Mouse (Mus musculus) layer of hippocampus, adult 11-12 months (tissue): Measurements from ENCODE around the gene Mapk10.

Source experiments
- DNase-seq: peaks from one replicate; pipeline ENCODE4 v3.0.0; 2022; ENCODE audit warnings: low spot score

Mapk10 gene

DNA sequence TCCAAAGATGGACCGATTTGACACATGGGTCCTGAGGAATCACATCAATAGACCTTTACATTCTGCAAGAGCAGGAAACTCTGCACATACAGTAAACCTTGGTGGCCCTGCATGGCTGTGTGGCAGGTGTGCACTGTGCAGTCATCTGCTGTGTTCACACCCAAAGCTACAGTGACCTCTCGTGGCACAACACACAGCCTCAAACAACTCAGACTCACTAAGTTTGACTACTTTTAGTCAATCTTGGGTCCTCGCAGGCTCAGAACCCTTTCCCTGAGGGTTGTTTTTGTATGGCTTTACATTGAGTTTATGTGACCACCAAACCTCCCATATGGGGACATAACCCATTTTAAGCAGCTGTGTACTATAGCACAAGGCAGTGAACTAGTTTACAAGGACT lies 47.1 kb downstream of the Mapk10 start:
- no peak for DNase-seq

DNA sequence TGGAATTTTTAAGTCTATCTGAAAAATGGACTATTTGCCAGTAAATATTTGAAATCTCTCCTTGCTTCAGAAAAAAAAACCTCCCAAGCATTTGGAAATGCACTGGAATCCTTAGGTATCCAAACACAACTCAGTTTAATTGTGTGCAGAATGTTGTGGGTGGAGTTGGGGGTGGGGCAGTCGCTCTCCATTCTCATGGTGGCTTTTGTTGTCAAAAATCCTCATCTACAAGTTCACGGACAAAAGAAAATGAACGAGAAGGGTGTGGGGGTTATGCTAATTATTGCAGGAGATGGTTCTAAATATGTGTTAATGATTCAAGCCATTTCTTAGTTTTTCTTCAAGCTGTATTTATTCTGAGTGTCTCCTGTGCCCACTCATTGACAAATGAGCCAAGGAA lies 49.6 kb downstream of the Mapk10 start:
- no peak for DNase-seq

DNA sequence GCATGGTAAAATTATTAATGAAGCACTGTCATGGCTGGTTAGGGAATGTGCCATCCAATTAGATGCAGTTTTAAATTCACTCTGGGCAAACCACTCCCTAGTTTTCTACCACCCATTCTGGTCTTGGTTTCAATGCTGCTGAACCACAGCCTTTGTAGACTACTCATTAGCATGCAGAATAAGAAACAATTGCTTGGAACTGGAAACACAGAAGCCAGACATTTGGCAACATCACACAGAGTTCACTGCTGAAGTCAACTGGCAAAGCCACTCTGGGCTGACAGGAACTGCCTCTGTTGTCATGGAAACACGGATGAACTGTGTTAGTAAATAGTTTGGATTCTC lies 50.0 kb downstream of the Mapk10 start:
- peak; percentile 70 for DNase-seq

DNA sequence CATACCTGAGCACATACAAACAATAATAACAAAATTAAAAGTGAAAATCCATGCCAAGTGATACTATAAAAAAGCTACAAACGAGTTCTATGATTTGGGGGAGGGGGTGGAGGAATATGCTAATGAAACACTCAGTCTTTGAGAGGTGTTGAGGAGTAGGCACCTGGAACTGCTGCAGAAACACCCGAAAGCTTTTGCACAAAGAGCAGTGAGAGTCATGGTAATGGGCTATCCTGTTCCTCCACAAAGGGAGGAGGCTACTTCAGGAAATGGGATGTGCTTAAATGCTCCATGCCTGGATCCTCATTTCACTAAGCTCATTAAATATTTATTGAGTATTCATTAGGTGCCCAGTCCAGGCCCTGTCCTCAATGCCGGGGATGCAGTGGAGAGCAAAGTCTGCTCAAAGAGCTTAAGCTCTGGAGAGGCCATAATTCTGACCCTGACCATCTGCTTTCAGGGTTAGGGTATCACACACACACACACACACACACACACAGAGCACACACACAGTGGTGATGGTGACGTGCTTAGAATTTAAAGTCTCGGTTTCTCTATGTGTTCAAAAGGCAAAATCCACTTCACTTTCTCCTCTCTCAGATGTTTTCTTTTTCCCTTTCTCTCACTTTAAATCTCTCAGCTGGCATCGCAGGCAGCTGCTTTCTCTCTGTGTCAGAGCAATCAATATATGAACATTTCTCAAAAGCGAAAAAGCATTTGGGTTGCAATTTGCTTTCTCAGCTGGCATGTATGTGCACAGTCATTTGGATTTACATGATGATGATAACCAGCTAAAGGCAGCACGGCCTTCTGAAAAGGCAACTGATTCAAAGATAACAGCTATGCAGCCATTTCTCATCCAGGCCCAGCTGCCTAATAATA lies 50.6 kb downstream of the Mapk10 start:
- no peak for DNase-seq

DNA sequence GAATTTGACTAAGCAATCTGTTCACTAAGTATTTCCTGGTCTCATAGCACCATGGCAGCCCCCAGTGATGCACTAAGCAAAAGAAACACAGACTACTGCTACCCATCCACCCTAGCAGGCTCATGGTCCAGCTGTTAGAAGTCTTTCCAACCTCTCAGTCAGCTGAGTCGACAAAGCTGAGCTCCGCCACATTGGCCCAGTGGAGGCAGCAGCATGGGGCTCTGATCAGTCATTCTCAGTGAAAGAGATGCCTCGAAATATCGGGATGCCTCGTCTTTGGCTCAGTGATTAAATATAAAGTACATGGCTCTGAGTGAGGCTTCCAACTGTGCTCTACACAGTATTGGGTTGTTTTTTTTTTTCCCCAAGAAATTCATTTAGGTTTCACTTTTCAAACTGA lies 70.2 kb downstream of the Mapk10 start:
- DNase-seq: peak; percentile 3

DNA sequence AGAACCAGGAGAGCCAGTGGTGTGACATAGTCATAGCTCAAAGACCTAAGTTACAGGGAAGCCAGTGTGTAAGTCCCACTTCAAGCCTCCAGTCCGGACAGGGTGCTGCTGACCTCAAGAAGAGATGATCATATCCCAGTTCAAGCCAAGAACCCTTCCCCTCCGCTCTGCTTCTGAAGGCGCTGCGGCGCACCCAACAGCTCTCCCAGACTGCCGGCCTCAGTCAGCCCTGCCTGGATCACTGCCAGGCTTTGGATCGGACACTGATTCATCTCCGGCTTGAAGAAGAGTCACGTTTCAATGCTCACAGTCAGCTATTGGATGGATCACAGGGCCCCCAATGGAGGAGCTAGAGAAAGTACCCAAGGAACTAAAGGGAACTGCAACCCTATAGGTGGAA lies 76.3 kb downstream of the Mapk10 start:
- DNase-seq: peak; percentile 5

DNA sequence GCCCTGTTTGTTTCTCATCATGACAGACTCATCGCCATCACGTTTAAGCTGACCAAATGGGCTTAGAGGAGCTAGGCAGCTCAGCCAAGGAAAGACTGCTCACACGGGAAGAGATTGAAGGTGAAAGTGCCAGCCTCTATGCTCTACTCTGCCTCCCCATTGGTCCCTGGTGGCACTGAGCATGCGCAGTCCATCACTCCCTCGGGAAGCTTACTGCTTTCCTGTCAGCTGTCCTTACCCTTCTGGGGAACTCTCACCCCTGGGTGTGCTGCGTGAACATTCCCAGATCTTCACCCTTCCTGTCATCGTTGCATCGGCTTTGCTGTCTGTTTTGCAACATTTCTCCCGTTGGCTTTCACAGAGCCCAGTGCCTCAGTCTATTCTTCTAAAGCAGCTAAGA lies 77.5 kb downstream of the Mapk10 start:
- peak; percentile 6 for DNase-seq

DNA sequence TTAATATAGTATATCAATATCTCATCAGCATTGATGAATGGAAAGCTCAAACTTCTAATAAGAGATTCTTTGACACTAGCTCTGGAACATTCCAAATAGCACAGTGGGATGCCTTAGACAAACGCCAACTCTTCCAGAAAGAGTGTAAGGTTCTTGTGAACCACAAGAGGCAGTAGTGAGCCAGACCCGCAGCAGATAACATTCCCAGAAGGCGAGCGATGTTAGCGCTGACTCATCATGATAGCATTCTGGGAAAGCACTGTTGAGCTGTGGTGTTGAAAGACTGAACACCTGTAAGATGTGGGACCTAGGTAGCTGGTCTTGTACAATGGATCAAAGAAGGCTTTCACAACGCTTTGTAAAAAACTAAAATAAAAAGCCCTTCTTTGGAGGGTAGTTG lies 78.3 kb downstream of the Mapk10 start:
- DNase-seq: peak; percentile 5

DNA sequence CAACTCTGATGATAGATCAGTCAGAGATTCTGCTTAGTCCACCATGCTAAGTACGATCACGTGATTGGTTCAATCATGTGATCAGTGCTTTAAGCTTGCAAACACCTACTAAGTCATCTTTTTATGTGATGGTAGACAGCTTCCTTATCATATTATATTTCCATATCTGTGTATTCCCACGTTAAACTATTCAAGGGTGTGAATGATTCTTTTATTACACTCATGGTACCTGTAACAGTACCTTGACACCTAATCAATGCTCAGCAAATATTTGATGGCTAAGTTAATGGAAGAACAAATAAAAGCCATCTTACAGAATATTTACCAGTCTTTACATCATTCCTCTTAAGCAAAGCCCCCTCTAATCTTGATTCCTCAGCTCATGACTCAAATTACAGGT lies 91.5 kb downstream of the Mapk10 start:
- no peak for DNase-seq

DNA sequence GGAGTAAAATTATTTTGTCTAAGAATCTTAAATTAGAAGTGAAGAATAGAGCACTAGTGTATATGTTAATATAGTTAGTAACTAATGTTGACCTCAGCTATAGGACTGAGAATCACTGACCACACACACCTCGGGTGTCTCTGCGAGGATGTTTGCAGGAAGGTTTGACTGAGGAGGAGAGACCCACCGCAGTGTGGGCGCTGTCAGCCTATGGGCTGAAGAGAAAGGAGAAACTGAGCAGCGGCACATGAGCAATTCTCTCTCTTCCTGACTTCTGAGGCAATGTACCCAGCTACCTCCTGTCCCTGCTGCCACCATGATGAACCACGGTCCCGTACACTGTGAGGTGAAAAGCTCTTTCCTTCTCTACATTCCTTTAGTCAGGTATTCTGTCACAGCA lies 95.6 kb downstream of the Mapk10 start:
- DNase-seq: no peak

DNA sequence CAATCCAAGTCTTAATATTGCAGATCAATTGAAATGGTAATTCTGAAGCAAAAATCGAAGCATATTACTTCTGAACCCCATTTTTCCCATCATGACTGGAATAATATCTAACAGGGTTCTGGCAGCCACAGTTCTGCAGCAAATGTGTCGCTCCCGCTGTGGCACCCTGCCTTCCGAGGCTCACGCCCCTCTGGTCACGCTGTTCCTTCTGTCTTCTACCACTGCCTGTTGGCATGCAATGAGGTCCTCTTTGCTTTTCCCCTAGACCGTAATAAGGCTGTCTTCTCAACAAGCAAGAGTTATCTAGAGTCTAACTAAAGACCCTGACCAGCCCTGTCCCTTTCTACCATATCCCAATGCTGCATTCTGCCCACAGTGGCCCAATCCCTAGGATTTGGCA lies 98.7 kb downstream of the Mapk10 start:
- no peak for DNase-seq

DNA sequence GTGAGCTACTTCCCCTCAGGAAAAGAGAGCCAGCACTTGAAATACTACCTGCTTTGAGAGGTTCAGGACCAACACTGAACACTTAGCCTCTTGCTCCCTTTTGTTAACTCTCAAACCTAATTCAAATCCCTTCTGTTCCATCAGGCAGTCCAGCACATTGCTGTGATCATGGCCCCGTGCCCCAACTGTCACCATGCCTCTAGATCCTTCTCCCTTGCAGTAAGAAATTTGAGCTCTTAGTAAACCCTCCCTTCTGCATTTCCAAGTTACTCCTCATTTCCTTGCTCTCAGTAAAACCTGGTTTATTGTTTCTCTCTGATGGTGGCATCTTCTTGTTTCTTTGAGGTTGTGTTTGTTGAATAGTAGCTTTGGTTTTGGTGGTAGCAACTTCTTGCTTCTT lies 101.7 kb downstream of the Mapk10 start:
- DNase-seq: no peak

DNA sequence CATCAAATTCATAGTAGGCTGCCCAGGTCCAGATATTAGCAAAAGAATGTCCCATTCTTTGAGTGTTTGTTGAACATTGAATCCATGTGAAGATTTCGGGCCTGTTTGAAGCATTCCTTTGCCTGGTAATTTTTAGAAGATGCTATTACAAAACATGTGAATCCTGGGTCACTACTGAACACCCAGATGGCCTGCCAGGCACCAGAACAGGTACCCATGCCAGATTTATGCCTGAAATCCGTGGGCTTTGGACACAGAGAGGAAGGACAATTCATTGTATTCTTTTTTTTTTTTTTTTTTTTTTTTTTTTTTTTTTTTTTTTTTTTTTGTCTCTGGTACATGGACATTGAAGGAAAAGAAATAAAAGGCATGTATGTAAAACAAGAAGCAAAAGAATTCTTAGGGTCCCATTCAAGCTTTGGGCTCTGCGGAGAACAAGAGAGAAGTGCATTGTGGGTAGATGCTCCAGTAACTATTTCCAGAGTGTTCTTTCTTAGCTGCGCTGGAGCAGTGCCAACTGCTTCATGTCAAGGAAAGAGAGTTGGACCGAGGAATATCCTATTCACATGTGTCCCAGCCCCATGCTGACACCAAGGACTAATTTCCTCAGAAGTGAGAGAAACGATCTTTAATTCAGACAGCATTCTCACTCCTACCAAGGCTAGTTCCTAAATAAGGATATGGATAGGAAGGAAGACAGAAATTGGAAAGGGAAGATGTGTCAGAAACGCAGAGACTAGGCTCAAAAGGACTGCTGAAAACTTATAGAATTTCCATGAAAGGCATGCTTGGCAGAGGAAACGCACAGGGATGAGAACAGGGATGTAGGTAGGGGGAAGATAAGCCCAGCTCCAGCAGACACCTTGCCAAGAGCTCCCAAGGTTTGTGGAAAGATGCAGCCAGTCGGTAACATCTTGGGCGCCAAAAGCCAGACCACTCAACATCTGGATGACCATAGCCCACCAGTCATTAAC lies 105.4 kb downstream of the Mapk10 start:
- DNase-seq: no peak

DNA sequence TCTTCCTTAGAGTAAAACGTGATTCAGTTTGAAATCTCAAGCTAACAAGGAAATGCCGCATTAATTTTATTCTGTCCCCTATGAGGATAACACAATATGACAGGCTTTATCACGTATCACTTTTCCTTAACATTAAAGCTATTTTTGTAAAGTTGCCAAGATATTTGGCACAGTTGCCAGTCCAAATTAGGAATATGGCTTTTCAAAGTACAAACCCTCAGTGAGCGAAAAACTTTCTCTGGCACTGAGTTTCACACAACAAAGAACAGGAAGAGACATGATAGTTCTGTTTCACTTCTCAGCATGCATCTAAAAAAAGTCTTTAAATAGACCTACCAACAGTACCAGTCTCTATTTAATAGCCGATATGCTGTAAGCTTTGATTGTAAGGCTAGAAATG lies 107.1 kb downstream of the Mapk10 start:
- DNase-seq: no peak

DNA sequence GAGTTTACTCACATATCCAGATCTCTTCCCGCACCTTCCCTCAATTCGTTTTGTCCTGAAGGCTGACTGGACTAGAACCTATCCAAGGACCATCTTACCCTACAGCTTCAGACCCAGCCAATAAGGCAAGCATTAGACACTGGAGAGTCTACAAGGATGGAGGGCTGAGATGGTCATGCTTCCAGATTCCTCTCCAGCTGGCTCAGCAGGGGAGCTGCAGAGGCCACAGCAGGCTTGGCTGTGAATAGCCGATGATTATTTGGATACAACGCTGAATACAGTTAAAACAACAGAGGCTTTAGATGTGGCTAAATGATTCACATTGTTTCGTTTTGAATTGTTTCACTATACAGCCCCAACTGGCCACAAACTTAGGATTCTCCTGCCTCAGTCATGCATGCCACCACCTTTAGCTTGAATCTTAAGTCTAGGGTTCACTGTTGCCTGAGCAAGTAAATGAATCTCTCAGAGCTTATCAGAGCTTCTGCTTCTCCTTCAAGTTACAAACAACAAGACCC lies 108.2 kb downstream of the Mapk10 start:
- no peak for DNase-seq

DNA sequence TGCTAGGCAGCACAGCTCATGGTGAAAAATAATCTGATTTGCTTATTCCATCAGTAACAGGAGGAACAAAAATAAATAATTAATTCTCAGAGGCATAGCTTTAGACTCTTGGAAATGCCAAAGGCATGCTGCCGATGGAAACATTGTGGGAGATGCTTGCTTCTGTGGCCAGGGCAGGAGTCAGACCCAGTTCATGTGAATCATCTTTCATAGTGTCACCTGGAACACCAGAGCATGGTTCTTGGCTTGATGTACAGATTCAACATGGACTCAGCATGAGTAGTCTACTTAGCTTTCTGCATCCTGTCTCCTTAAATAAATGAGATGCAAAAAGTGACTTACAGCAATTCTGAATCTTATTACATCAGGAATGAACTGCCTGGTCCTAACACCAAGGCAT lies 109.0 kb downstream of the Mapk10 start:
- no peak for DNase-seq

DNA sequence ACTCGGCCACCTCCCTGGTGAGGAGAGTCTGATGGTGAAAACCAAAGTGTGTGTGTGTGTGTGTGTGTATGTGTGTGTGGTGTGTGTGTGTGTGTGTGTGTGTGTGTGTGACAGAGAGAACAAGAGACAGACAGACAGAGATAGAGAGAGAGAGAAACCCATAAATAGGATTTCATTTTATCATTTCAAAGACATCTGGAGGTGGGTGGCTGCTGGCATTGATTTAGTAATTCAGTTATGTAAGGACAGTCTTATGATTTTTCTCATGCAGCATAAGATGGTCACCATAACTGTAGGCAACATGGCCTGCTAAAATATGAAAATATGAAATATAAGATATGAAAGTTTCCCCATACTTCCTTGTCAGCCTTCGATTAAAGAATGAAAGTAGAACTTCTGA lies 117.0 kb downstream of the Mapk10 start:
- DNase-seq: peak; percentile 65

DNA sequence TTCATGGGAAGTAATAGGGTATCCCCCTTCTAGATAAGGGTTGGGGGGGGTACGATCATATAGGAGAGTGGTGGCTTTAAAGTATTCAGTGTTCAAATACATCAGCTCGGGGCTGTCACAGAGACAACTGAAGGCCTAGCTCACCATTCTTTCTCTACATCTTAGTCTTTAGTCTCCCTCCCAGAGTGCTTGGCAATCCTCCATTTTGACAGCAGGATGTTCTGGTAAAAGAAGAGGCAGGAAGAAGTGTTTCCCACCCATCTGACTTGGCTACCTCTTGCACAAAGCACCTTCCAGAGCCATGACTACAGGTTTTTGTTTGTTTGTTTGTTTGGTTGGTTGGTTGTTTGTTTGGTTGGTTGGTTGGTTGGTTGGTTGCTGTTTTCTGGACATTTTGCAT lies 125.3 kb downstream of the Mapk10 start:
- no peak for DNase-seq

DNA sequence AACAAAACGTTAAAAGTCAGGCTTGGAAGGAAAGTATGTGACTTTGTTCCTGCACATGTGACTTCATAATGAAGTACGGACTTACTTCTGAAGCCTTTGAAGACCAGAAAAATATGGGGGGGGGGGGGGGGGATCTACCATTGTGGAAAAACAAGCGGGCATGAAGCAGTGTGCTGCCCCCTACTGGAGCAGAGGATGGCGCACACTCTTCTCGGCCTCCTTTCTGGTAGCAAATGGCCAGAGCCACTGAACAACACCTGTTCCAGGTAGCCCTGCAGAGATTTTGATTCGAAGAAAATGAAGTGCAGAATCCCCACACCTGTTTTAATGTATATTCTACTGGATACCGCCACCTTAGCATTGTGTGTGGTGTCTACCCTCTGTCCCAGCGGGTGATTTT lies 135.7 kb downstream of the Mapk10 start:
- DNase-seq: no peak

DNA sequence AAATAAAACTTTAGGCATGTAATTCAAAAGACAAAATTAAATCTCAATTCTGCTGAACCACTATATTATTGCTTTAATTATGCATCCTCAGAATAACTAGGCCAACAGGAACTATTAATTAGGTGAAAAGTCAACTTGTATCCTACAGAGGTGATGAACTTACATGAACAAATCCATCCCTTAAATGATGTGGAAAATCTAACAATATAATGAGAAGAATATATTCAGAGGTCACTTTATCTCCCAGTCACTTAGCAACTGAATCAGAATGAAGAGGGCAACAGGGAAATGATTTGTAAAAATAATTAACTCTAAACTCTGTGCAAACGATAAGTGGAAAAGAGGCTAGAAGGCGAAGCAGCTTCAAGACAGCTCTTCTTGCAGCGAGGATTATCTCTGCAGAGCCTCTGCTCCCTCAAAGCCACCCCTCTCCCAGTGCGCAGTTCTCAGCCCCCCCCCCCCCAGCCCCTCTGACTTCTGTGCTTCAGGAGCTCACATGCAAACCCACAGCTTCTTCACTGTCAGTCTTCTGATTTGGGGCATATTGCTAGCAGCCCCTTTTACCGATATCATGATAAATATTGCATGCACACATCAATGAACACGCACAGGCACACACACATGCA lies 138.8 kb downstream of the Mapk10 start:
- no peak for DNase-seq

DNA sequence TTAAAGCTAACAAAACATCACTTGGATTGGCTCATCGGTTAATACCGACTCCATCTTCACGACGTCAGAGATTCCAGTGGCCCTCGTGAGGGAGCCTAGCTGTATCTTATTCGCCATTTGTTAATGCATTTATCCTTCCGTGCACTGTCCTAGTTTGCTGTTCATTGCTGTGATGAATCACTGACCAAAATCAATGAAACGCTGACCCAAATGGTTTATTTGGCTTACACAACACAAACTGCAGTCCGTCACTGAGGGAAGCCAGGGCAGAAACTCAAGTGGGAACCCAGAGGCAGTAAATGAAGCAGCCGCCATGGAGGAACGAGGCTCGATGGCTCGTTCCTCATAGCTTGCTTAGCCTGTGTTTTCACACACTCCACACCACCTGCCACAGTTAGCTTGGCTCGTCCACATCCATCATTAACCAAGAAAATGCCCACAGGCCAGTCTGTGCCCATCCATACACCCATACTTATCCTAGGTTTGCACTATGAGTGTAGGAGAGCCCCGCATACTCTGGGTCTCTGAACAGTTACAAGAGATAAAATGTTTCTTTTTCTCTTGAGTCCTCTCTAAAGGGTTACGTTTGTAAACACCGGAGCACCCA lies 140.0 kb downstream of the Mapk10 start:
- no peak for DNase-seq

DNA sequence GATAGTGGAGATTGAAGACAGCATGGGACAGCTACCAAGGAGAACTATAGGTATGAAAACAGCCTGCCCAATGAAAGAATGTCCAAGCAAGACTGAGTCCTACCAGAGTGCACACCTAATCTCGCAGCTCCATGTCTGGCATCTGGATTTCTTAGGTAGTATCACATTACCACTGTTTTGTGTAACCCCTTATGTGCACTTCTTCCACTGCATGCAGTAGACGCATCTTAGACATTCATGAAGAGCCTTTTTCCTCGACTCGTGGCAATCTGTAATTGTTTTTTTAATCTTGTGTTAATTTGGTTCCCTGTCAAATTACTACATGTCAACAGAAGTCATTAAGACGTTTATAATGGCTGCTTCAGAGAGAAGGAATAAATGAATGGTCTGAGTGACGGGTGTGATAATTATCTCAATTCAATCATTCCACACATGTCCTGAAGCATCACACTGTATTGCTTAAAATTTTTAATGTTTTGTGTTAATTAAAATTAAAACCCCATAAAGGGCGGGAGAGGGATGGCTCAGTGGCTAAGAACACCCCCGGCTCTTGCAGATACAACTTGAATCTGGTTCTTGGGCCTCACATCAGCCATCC lies 160.7 kb downstream of the Mapk10 start:
- DNase-seq: no peak
